Mouse (Mus musculus): Measurements from ENCODE around the gene Hoxd11. TPM values are rescaled to one million over a fixed set of nuclear protein-coding genes. Genes with fewer than 3 reads are reported as not detected.

Gene Hoxd11
- polyA plus RNA-seq, 1 experiment: not detected

GRCm38 (mm10) chr2:74733765-74734164 lies 54.4 kb downstream of the Hoxd11 start:
- TF ChIP-seq POLR2A (IDR thresholded peaks at IDR 0.05; ENCODE audit: insufficient read depth, low read depth, low read length) (no peak), CTCF (IDR thresholded peaks at IDR 0.05; ENCODE audit: insufficient read depth, low read depth, low read length) (no peak)
- Histone ChIP-seq H3K27ac (ENCODE audit: insufficient read depth, low read depth, low read length) (no peak overlapping the region), H3K4me1 (ENCODE audit: control insufficient read depth, insufficient read depth, low read length) (peaks cover 3% of the 10 kb centered on the region), H3K4me3 (ENCODE audit: insufficient read depth, low read depth, low read length) (no peak overlapping the region)
- WGBS: 3% methylated on average over 6 of the region's 6 CpGs

DNA sequence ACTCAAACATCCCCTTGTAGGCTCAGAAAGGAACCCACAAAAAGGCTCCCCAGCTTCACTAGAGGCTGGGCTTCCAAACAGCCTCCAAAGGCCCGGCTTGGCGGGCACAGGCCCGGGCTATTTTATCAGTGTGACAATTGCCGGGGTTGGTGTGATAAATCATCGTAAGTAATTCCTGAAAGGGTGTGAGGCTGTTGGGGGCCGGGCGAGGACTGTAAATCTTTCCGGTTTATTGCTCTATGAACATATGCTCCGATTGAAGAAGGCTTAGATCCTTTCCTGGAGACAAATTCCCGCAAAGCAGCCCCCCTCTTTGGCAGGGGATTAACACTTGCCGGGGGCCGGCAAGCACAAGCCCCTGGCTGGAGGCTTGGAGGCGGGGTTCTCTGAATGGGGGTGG lies 55.1 kb downstream of the Hoxd11 start:
- no peak overlapping the region for H3K27ac ChIP-seq (ENCODE audit: insufficient read depth, low read depth, low read length)
- no peak overlapping the region for H3K4me3 ChIP-seq (ENCODE audit: insufficient read depth, low read depth, low read length)
- no peak for TF ChIP-seq CTCF (IDR thresholded peaks at IDR 0.05; ENCODE audit: insufficient read depth, low read depth, low read length)
- no peak for TF ChIP-seq POLR2A (IDR thresholded peaks at IDR 0.05; ENCODE audit: insufficient read depth, low read depth, low read length)
- peaks cover 3% of the 10 kb centered on the region for H3K4me1 ChIP-seq (ENCODE audit: control insufficient read depth, insufficient read depth, low read length)
- WGBS: 4% methylated on average over 13 of the region's 13 CpGs

GRCm38 (mm10) chr2:74734996-74735811 lies 55.8 kb downstream of the Hoxd11 start:
- 3% methylated on average over 27 of the region's 27 CpGs for whole genome bisulfite sequencing
- Histone ChIP-seq H3K4me1 (ENCODE audit: control insufficient read depth, insufficient read depth, low read length) (peaks cover 3% of the 10 kb centered on the region), H3K4me3 (ENCODE audit: insufficient read depth, low read depth, low read length) (no peak overlapping the region), H3K27ac (ENCODE audit: insufficient read depth, low read depth, low read length) (no peak overlapping the region)
- TF ChIP-seq POLR2A (IDR thresholded peaks at IDR 0.05; ENCODE audit: insufficient read depth, low read depth, low read length): no peak
- TF ChIP-seq CTCF (IDR thresholded peaks at IDR 0.05; ENCODE audit: insufficient read depth, low read depth, low read length): no peak

DNA sequence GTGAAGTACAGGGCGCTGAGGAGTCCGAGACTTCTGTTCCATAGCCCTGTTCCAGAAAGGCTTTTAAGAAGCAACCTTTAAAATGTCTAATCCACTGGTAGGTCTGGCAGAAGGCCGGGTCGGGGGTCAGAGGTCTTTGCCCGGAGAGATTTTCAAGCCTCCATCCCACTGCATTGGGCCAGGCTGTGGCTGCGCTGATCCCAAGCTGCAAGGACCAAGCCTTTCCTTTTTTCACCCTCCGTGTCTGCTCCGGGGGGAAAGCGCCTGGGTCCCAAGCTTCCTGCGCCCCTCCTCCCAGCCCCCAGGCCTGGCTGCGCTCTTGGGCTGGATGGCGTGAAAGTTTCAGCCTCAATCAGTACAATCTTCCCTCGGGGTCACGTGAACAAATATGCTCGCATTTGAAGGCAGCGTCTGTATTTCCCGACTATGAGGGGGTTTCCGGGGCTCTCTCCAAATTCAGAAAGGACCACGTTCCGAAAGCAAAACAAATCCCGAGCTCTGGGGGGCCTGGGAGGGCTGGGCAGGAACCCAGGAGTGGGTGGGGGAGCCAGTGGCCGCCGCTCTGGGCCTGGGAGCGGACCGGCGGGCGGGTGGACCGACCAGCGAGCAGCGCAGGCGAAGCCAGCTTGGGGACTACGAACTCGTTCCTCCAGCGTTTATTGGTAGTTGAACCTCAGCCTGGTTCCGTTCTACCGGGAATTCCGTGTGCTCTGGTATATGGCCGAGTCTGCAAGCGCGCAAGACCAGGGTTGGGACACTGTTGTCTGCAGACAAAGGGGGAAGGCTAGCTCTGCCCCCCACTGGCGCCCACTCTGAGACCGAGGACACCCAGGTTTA lies 56.7 kb downstream of the Hoxd11 start:
- H3K27ac ChIP-seq (ENCODE audit: insufficient read depth, low read depth, low read length): no peak overlapping the region
- H3K4me1 ChIP-seq (ENCODE audit: control insufficient read depth, insufficient read depth, low read length): peaks cover 6% of the 10 kb centered on the region
- H3K4me3 ChIP-seq (ENCODE audit: insufficient read depth, low read depth, low read length): no peak overlapping the region
- 1% methylated on average over 42 of the region's 42 CpGs for WGBS
- TF ChIP-seq POLR2A (IDR thresholded peaks at IDR 0.05; ENCODE audit: insufficient read depth, low read depth, low read length) (no peak), CTCF (IDR thresholded peaks at IDR 0.05; ENCODE audit: insufficient read depth, low read depth, low read length) (no peak)

Other genes with a start within 250 kb of the Hoxd11 start
- gene Lnpk, start 100.1 kb upstream of the Hoxd11 start, polyA plus RNA-seq (2012; ENCODE audit: insufficient read depth, insufficient read length, low replicate concordance, missing spikeins): not detected in 2 replicates
- gene Evx2, start 20.0 kb upstream of the Hoxd11 start, polyA plus RNA-seq (2012; ENCODE audit: insufficient read depth, insufficient read length, low replicate concordance, missing spikeins): not detected in 2 replicates
- gene Hoxd13, start 11.2 kb upstream of the Hoxd11 start, polyA plus RNA-seq (2012; ENCODE audit: insufficient read depth, insufficient read length, low replicate concordance, missing spikeins): not detected in 2 replicates
- gene Hoxd12, start 4.5 kb upstream of the Hoxd11 start, polyA plus RNA-seq (2012; ENCODE audit: insufficient read depth, insufficient read length, low replicate concordance, missing spikeins): not detected in 2 replicates
- not detected in 2 replicates for gene Hoxd10, start 12.4 kb downstream of the Hoxd11 start, polyA plus RNA-seq (2012; ENCODE audit: insufficient read depth, insufficient read length, low replicate concordance, missing spikeins)
- not detected in 2 replicates for gene Hoxd9, start 18.2 kb downstream of the Hoxd11 start, polyA plus RNA-seq (2012; ENCODE audit: insufficient read depth, insufficient read length, low replicate concordance, missing spikeins)
- gene Hoxd8, start 25.1 kb downstream of the Hoxd11 start, polyA plus RNA-seq (2012; ENCODE audit: insufficient read depth, insufficient read length, low replicate concordance, missing spikeins): not detected in 2 replicates
- gene Hoxd3, start 32.4 kb downstream of the Hoxd11 start, polyA plus RNA-seq (2012; ENCODE audit: insufficient read depth, insufficient read length, low replicate concordance, missing spikeins): not detected in 2 replicates
- gene Hoxd4, start 32.4 kb downstream of the Hoxd11 start, polyA plus RNA-seq (2012; ENCODE audit: insufficient read depth, insufficient read length, low replicate concordance, missing spikeins): not detected in 2 replicates
- gene Gm28230, start 47.2 kb downstream of the Hoxd11 start, polyA plus RNA-seq (2012; ENCODE audit: insufficient read depth, insufficient read length, low replicate concordance, missing spikeins): not detected in 2 replicates
- not detected in 2 replicates for gene Hoxd1, start 83.4 kb downstream of the Hoxd11 start, polyA plus RNA-seq (2012; ENCODE audit: insufficient read depth, insufficient read length, low replicate concordance, missing spikeins)
- not detected in 2 replicates for gene Mtx2, start 146.2 kb downstream of the Hoxd11 start, polyA plus RNA-seq (2012; ENCODE audit: insufficient read depth, insufficient read length, low replicate concordance, missing spikeins)